In the genomic region with DNA sequence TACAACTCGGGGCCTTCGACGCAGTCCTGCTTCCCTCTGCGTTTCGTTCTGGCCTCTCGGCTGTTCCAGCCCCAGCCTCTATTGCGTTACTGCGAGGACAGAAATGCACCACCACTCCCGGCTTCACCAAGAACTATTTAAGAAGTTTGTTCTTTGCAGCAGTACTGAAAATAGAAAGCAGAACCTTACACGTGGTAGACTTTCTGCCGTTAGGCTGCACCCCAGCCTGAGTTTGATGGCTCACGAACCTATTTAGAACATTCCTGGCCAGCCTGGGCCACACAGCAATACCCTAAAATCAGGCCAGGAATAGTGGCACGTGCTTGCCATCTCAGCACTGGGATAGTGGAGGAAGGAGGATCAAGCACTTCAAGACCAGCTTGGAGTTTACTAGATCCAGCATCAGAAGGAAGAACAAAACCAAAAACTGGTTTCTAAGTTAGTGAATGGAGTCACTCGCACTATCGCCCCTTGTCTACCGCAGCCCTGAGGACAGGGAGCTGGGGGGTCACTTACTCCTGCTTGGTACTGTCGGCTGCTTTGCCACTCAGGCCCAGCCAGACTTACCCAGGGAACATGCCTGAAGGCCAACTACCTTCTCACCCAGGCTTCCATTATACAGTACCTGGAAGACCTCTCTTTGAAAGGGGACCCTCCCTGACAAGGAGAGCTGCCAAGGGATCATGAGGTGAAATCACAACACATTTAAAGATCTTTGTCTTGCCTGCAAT, we compare ENCODE assay signal across 7 mouse cellular contexts. TPM values are rescaled to one million over a fixed set of nuclear protein-coding genes. Genes with fewer than 3 reads are reported as not detected.
DNase-seq lines count a peak whose midpoint lies in the region; ATAC-seq and TF ChIP-seq lines count a peak whose summit lies in the region.

No protein-coding gene starts in this region.

- no peak for ATAC-seq in lung, embryonic 16.5 days (ENCODE audit: low read depth)
- no peak for ATAC-seq in limb, embryonic 11.5 days (ENCODE audit: insufficient number of reproducible peaks, low FRiP score, low TSS enrichment, low read depth)
- ATAC-seq in stomach, embryonic 15.5 days (ENCODE audit: insufficient read depth, low FRiP score, low read depth) = no peak

- peaks cover 25% of the 10 kb centered on the region for H3K4me1 ChIP-seq in lung, embryonic 16.5 days (replicated peaks; ENCODE audit: control insufficient read depth, insufficient read depth, low read length)
- H3K4me1 ChIP-seq in embryonic fibroblast, embryonic 13.5 days (ENCODE audit: control insufficient read depth, insufficient read depth, low read length) = peaks cover 6% of the 10 kb centered on the region
- peaks cover 19% of the 10 kb centered on the region for H3K4me1 ChIP-seq in limb, embryonic 11.5 days (ENCODE audit: control insufficient read depth, insufficient read depth, low read length)
- H3K4me1 ChIP-seq in stomach, embryonic 15.5 days = peaks cover 27% of the 10 kb centered on the region

- WGBS in lung, embryonic 16.5 days = 11% methylated on average over 17 of the region's 17 CpGs
- WGBS in limb, embryonic 11.5 days = 14% methylated on average over 17 of the region's 17 CpGs
- WGBS in stomach, embryonic 15.5 days = 11% methylated on average over 17 of the region's 17 CpGs

- H3K9ac ChIP-seq in lung, embryonic 16.5 days (ENCODE audit: low read length) = peak overlapping the region; percentile 80
- peak overlapping the region; percentile 74 for H3K9ac ChIP-seq in limb, embryonic 11.5 days (ENCODE audit: low read length)
- H3K9ac ChIP-seq in stomach, embryonic 15.5 days = peak overlapping the region; percentile 55; the same call in 1 of the 2 replicates

- peak; percentile 13; the same call in 1 of the 2 replicates for TF ChIP-seq POLR2A in embryonic fibroblast, embryonic 13.5 days (IDR thresholded peaks at IDR 0.05; ENCODE audit: low read depth, low read length)

- H3K4me3 ChIP-seq in lung, embryonic 16.5 days (ENCODE audit: low read length) = peak overlapping the region; percentile 69
- peak overlapping the region; percentile 57 for H3K4me3 ChIP-seq in embryonic fibroblast, embryonic 13.5 days (ENCODE audit: insufficient read depth, low read length)
- peak overlapping the region; percentile 70 for H3K4me3 ChIP-seq in limb, embryonic 11.5 days (ENCODE audit: low read depth, low read length)
- H3K4me3 ChIP-seq in stomach, embryonic 15.5 days (replicated peaks) = peak overlapping the region; percentile 81

- peaks cover 21% of the 10 kb centered on the region for H3K36me3 ChIP-seq in lung, embryonic 16.5 days (ENCODE audit: control insufficient read depth, insufficient read depth, low read length)
- peaks cover 26% of the 10 kb centered on the region for H3K36me3 ChIP-seq in limb, embryonic 11.5 days (ENCODE audit: control insufficient read depth, insufficient read depth, low read length)
- H3K36me3 ChIP-seq in stomach, embryonic 15.5 days = peaks cover 31% of the 10 kb centered on the region

- H3K27me3 ChIP-seq in lung, embryonic 16.5 days (ENCODE audit: control insufficient read depth, insufficient read depth, low read depth, low read length) = no peaks in the 10 kb centered on the region
- H3K27me3 ChIP-seq in limb, embryonic 11.5 days (ENCODE audit: control insufficient read depth, insufficient read depth, low read length) = no peaks in the 10 kb centered on the region
- no peaks in the 10 kb centered on the region for H3K27me3 ChIP-seq in stomach, embryonic 15.5 days (replicated peaks)

- H3K4me2 ChIP-seq in lung, embryonic 16.5 days (ENCODE audit: low read depth, low read length) = peak overlapping the region; percentile 74
- peak overlapping the region; percentile 68 for H3K4me2 ChIP-seq in limb, embryonic 11.5 days (ENCODE audit: low read depth, severe bottlenecking)
- H3K4me2 ChIP-seq in stomach, embryonic 15.5 days = peak overlapping the region; percentile 90

- no peak for TF ChIP-seq CTCF in embryonic fibroblast, embryonic 13.5 days (IDR thresholded peaks at IDR 0.05; ENCODE audit: borderline replicate concordance, insufficient read depth, low read length)

- no peak for DNase-seq in lung, postnatal 36 days
- no peak for DNase-seq in limb, embryonic 11.5 days (ENCODE audit: low spot score)
- DNase-seq in left cerebral cortex, adult 18-20 months (ENCODE audit: low spot score in 2 of 2) = no peak
- DNase-seq in thymus, postnatal 4 days = no peak

- peak overlapping the region; percentile 93 for H3K27ac ChIP-seq in lung, embryonic 16.5 days (ENCODE audit: low read length)
- peak overlapping the region; percentile 10 for H3K27ac ChIP-seq in embryonic fibroblast, embryonic 13.5 days (ENCODE audit: insufficient read depth, low read length)
- H3K27ac ChIP-seq in limb, embryonic 11.5 days (replicated peaks; ENCODE audit: low read depth, low read length) = peak overlapping the region; percentile 86
- peak overlapping the region; percentile 93 for H3K27ac ChIP-seq in stomach, embryonic 15.5 days

- H3K9me3 ChIP-seq in lung, embryonic 16.5 days (ENCODE audit: control insufficient read depth, low read length) = 0 out of 2 replicates have a peak, but pooled peaks cover 3% of the 10 kb centered on the region
- no peaks in the 10 kb centered on the region for H3K9me3 ChIP-seq in limb, embryonic 11.5 days (ENCODE audit: control insufficient read depth, low read length)
- H3K9me3 ChIP-seq in stomach, embryonic 15.5 days = 0 out of 2 replicates have a peak, but pooled peaks cover 2% of the 10 kb centered on the region

RNA-seq across cellular contexts. Expression of a gene that starts 0.8 kb away (rescaled TPM):
- polyA plus RNA-seq in lung, embryonic 16.5 days (2015; fragmentation: Nextera tagmentation; extraction: Ambion mirVana) = 192 and 204 TPM in 2 replicates
- 83.3 and 99.1 TPM in 2 replicates for polyA plus RNA-seq in embryonic fibroblast, embryonic 13.5 days (2011; ENCODE audit: insufficient read length, low read depth, missing spikeins)
- 302 and 337 TPM in 2 replicates for polyA plus RNA-seq in limb, embryonic 11.5 days (2014; fragmentation: Nextera tagmentation; extraction: Ambion mirVana)
- polyA plus RNA-seq in stomach, embryonic 15.5 days (2015; fragmentation: Nextera tagmentation; extraction: Ambion mirVana) = 204 and 216 TPM in 2 replicates
- total RNA-seq in left cerebral cortex, adult 18-20 months (2021) = 100 to 1,000 TPM; 143 to 166 TPM

RNA-seq across cellular contexts. Expression of a gene that starts 6.5 kb away (rescaled TPM):
- polyA plus RNA-seq in lung, embryonic 16.5 days (2015; fragmentation: Nextera tagmentation; extraction: Ambion mirVana) = 618 and 673 TPM in 2 replicates
- polyA plus RNA-seq in embryonic fibroblast, embryonic 13.5 days (2011; ENCODE audit: insufficient read length, low read depth, missing spikeins) = 182 and 231 TPM in 2 replicates
- 527 and 533 TPM in 2 replicates for polyA plus RNA-seq in limb, embryonic 11.5 days (2014; fragmentation: Nextera tagmentation; extraction: Ambion mirVana)
- polyA plus RNA-seq in stomach, embryonic 15.5 days (2015; fragmentation: Nextera tagmentation; extraction: Ambion mirVana) = 724 and 753 TPM in 2 replicates
- total RNA-seq in left cerebral cortex, adult 18-20 months (2021) = 100 to 1,000 TPM; 383 to 388 TPM

RNA-seq across cellular contexts. Expression of a gene that starts 12.7 kb away (rescaled TPM):
- polyA plus RNA-seq in lung, embryonic 16.5 days (2015; fragmentation: Nextera tagmentation; extraction: Ambion mirVana) = 4.4 and 4.5 TPM in 2 replicates
- 39.1 and 40.4 TPM in 2 replicates for polyA plus RNA-seq in embryonic fibroblast, embryonic 13.5 days (2011; ENCODE audit: insufficient read length, low read depth, missing spikeins)
- polyA plus RNA-seq in limb, embryonic 11.5 days (2014; fragmentation: Nextera tagmentation; extraction: Ambion mirVana) = 9.8 and 10.4 TPM in 2 replicates
- 7.8 and 8.7 TPM in 2 replicates for polyA plus RNA-seq in stomach, embryonic 15.5 days (2015; fragmentation: Nextera tagmentation; extraction: Ambion mirVana)
- total RNA-seq in left cerebral cortex, adult 18-20 months (2021) = 10 to 100 TPM; 20.1 to 20.7 TPM

RNA-seq across cellular contexts. Expression of a gene that starts 33.3 kb away (rescaled TPM):
- polyA plus RNA-seq in lung, embryonic 16.5 days (2015; fragmentation: Nextera tagmentation; extraction: Ambion mirVana) = 81.0 and 82.4 TPM in 2 replicates
- 64.8 and 72.9 TPM in 2 replicates for polyA plus RNA-seq in embryonic fibroblast, embryonic 13.5 days (2011; ENCODE audit: insufficient read length, low read depth, missing spikeins)
- polyA plus RNA-seq in limb, embryonic 11.5 days (2014; fragmentation: Nextera tagmentation; extraction: Ambion mirVana) = 232 and 248 TPM in 2 replicates
- polyA plus RNA-seq in stomach, embryonic 15.5 days (2015; fragmentation: Nextera tagmentation; extraction: Ambion mirVana) = 88.9 and 100 TPM in 2 replicates
- 10 to 100 TPM; 25.4 to 29.8 TPM for total RNA-seq in left cerebral cortex, adult 18-20 months (2021)

RNA-seq across cellular contexts. Expression of a gene that starts 43.9 kb away (rescaled TPM):
- polyA plus RNA-seq in lung, embryonic 16.5 days (2015; fragmentation: Nextera tagmentation; extraction: Ambion mirVana) = 0.48 and 0.52 TPM in 2 replicates
- not detected in 2 replicates for polyA plus RNA-seq in embryonic fibroblast, embryonic 13.5 days (2011; ENCODE audit: insufficient read length, low read depth, missing spikeins)
- 0.49 and 0.61 TPM in 2 replicates for polyA plus RNA-seq in limb, embryonic 11.5 days (2014; fragmentation: Nextera tagmentation; extraction: Ambion mirVana)
- polyA plus RNA-seq in stomach, embryonic 15.5 days (2015; fragmentation: Nextera tagmentation; extraction: Ambion mirVana) = 0.30 and 0.67 TPM in 2 replicates
- 10 to 100 TPM; 25.8 to 34.6 TPM for total RNA-seq in left cerebral cortex, adult 18-20 months (2021)

Comparison
In these comparisons a context has a peak if more than half of its experiments do, and no peak if none do; other contexts are left out.
1. H3K27ac ChIP-seq: peak in every context shown above with its lines; median percentile 93 in lung, embryonic 16.5 days; 93 in stomach, embryonic 15.5 days; 86 in limb, embryonic 11.5 days; 10 in embryonic fibroblast, embryonic 13.5 days.